Mouse (Mus musculus) c-Kit-positive CD71-positive TER-119-positive erythroid progenitor cells, embryonic 14.5 days (primary cell): ENCODE measurements around the gene Msto1.
A peak's percentile ranks its signal among the peaks of the same experiment; 100 is the strongest.
"Not testable (repeated sequence)": the region's sequence is repeated elsewhere in the genome, so short reads cannot be mapped to it uniquely, and the experiment has no call there.

Experiments used
- DNase-seq: peaks from one replicate; pipeline ENCODE4 v3.0.0-alpha.2; 2013; ENCODE audit warnings: low spot score

The Msto1 gene

DNA sequence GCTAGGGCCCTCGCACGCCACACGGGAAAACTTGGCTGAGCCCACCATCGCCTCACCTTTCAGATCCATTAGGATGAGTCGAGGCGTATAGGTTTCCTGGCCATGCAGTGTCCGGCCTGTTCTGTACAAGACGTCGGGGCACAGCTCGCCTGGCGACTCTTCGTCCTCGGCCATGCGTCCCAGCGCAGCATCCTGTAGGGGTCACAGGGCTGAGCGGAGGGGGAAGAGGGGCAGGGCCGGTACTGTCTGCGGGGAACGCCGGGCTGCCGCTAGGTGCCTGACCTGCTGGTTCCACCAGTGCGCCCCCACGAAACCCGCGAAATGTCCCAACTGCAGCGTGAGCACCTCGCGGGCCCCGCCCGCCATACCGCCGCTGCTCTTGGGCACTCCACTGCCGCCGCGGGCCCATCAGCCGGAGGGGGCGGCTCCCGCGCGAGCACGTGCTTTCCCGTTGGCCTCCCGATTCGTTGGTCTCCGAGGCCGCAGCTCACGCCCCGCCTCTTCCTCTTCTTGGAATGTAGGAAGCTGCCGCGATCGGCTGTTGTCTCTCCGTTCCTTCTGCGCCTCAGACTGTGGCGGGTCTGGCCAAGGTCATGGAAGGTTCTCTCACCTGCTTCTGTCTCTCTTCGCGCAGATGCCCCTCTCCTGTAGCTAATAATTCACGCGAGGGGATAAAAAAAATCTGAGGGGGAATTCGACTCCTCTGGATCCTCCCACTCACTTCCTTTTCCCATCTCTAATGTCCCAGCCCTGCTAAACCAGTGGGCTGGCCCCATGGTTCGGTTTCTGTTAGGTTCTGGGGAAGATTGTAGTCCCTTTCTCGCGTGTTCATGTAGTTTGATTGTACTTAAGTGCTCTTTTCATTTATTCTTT, at the start of gene Msto1:
Gene Msto1, minus strand, starts transcription at position 489 of the 873 bp plus-strand sequence.
- DNase-seq: peak; percentile 90

DNA sequence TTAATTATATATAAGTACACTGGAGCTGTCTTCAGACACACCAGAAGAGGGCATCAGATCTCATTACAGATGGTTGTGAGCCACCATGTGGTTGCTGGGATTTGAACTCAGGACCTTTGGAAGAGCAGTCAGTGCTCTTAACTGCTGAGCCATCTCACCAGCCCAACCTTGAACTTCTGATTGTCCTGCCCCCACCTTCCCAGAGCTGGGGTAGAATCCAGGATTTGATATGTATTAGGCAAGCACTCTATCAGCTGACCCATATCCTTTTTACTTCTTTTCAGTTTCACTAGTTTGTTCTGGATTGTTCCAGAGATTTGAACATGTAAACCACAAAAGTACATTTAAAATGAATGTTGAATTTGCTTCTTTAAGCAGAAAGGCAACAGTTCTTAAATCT, 49.4 kb upstream of the Msto1 start:
- DNase-seq: not testable (repeated sequence)

DNA sequence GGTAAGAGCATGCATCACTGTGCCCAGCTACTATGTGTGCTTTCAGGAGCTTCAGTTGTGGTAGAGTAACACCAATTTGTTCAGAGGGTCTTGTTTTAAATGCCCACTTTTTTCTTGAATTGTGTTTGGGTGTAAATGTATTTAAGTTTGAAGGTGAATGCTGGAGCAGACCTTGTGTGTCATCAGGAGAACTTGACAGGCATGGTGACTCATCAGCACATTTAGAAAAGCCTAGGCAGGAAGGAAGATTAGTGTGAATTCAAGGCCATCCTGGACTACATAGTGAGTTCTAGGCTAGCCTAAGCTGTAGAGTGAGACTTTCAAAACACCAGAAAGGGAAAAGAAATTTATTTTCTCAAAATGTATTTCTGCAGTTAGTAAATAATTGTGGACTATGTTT, 39.9 kb upstream of the Msto1 start:
- DNase-seq: no peak

DNA sequence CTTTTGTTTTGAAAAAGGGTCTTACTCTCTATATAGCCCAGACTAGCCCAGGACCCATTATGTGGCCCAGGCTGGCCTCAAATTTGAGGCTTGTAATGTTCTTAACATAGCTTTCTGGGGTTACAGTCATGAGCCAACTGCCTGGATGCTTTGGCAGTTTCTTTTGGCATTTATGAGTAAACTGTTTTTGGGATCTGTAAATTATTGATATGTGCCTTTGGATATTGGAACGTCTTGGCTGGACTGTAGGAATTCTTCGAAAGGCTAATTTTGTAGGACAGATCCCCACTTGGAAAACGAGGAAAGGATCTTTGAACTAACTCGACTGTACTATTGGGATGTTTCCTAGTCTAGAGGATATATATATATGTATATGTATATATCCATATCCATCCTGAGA, 39.4 kb upstream of the Msto1 start:
- DNase-seq: no peak

DNA sequence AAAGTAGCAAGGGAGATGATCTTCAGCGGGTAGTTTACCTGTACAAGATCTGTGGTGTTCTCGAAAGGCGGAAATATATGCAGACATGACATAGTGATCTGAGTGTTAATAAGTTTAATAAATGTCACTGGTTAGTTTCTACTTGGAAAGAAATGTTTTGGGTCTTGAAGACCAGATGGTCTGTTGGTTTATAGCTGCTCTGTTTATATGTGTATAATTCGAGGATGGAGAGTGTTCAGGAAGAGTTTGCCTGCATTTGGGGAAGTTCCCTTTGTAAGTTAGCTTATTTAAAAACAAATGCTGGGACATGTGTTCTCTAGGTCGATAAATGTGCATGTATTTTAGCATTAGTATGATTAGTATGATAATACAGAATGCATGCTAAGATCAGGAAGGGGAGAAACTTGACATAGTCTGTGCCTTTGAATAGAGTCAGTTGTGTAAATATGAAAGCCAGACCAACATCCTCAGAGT, 37.6 kb upstream of the Msto1 start:
- DNase-seq: peak; percentile 32

DNA sequence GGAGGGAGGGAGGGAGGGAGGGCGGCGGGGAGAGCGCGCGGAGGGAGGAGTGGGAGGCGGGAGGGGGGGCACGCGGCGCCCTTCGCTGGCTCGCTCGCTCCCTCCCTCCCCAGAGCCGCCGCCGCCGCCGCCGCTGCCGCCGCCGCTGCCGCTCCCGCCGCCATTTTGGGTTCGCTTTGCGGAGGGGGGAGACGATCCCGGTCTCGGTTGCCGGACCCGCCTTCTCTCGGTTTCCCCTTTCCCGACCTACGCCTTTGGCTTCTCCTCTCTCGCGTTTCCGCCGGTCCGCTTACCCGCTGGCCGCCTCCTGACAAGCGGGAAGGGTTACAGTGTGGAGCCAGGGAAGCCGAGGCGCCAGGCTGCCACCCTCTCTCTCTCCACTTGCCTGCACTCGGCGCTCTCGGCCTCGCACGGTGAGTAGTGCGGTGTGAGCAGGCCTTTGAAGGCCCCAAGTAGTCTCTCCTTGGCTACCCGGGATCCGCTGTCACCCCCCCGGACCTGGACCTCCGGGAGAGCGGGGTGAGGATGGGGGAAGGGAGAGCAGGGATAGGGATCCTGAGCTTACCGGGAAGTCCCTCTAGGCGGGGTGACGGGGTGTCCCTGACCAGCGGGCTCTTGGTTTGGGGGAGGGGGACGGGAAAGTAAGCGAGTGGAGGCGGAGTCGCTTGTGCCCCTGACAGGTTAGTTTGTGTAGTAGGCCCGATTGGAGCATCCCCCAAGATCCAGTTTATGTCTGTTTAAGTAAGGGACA, 37.0 kb upstream of the Msto1 start, which contains the start of the genes Ash1l and Dap3:
Gene Ash1l, plus strand, starts transcription at position 47 of the 751 bp plus-strand sequence.
Gene Dap3, minus strand, starts transcription at position 606 of the 751 bp plus-strand sequence.
- peak; percentile 65 for DNase-seq

DNA sequence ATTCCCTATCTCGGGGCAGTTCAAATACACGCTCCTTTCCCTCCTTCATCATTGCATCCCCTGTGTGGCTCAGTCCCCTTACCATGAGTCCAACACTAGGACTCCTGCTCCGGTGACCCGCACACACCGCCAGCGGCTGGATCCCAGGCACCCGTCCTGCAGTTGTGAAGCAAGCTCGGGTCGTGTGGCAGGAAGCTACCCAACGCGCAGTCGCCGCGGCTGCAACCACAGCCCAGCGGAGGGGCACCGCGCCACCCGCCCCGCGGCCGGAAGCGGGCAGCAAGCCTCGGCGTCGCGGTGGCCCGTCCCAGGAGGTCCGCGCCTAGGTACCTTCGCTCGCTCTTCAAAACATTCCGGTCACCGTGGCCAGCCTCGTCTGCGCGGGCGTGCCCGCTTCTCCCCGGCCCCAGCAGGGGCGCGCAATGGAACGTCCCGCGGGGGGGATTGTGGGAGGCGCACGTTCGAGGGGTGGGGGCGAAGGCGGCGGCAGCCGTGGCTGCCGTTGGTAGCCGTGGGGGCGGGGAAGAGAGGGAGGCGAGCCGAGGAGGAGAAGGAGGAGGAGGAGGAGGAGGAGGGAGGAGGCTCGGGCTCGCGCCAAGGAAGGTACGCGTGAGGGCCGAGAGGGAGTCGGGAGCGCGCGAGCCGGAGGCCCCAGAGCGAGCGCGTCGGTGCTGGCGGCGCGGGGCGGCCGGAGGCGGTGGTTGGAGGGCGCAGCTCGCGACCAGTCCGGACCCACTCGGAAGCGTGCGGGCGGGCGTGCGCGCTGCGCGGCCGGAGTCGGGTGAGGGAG, 36.2 kb upstream of the Msto1 start:
- DNase-seq: peak; percentile 80

DNA sequence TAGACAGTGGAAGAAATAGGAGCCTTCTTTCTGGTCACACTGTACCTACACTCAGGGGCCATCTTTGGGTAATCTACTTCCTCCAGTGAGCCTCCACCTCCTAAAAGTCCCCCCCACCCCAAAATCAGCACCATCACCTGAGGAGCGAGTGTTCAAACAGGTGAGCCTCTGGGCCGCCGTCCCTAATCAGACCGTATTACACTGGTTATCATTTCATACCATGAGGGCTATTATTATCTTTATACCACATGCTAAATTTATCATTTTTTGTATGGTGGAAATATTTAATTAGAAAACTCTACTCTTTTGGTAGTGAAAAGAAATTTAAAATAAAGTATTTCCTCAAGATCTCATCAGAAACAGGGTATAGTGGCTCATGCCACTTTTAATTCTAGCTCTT, 30.3 kb upstream of the Msto1 start:
- no peak for DNase-seq

DNA sequence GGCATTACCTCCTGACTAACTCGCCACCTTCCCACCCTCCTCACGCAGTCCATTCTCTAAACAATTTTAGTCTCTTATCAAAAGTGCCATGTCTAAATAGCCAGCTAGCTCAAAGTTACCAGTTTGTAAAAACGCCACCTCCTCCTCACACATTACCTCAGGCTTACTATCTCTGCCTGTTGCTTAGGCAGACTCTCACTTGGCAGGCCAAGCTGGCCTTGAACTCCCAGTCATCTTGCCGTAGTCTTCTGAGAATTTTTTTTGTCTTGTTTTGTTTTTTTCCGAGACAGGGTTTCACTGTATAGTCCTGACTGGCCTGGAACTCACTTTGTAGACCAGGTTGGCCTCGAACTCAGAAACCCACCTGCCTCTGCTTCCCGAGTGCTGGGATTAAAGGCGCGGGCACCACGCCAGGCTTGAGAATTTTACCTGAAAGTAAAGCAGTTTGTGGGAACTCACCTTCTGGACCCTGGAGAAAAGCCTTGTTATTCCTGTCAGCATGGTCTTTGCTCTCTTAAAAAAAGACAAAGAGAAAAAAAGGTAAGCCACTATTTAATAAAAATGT, 28.6 kb upstream of the Msto1 start:
- DNase-seq: no peak

DNA sequence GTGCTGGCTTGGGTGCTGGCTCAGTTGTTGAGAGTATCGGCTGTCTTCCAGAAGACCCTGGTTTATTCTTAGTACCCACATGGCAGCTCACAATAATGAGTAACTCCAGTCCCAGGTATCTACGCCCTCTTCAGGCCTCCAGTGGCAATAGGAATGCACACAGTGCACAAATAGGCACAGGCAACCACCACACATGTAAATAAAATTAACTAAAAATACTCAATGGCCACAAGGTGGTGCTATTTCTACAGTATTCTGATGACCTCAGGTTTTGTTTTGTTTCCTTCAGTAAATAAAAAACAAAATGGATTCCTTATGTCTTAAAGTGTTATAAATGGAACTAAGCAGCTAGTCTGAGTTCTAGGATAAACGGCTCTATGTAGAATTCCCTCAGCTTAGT, 25.9 kb upstream of the Msto1 start:
- DNase-seq: peak; percentile 63

DNA sequence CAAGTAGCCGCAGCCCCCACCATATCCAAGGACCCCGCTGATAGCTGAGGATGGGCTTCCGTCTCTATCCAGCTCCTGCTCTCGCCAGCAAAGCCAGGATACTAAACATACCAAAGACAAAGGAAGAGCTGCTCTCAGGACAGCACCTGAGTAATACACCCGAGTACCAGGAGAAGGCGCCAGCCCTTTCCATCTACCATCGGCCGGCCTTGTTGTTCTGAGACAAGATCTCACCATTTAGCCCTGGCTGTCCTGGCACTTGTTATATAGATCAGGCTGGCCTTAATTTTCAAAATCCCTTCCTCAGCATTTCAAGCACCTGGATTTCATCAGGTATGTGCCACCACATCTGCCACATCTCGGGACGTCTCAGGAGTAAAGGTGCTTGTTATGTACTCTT, 25.3 kb upstream of the Msto1 start:
- DNase-seq: no peak

DNA sequence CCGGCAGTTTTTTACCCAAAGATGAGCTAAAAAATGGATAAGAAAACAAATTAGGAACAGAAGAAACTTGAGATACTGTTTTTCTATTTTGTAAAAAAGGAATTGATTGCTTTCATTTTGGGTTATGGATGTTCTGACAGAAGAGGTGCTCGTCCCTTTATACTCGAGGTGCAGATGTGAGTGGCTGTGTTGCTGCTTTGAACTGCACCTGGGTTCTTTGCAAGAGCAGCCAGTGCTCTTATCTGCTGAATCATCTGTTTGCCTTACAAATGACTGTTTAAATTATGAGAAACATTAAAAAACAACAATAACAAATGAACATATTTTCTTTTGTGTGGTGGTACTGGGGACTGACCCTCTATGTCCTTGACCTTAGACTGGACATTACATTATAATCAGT, 15.7 kb upstream of the Msto1 start:
- no peak for DNase-seq

DNA sequence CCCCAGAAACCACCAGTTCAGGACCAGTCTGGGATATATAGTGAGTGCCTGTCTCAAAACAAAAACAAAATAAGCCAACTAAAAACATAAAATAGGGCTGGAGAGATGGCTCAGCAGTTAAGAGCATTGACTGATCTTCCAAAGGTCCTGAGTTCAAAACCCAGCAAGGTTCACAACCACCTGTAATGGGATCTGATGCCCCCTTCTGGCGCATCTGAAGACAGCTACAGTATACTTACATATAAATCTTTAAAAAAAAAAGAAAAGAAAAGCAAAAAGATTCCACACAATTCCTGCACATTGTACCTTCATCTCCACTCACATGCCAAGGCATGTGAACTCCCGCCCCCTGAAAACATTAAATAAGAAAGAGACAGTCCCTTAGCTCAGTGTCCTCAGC, 11.9 kb upstream of the Msto1 start:
- no peak for DNase-seq

DNA sequence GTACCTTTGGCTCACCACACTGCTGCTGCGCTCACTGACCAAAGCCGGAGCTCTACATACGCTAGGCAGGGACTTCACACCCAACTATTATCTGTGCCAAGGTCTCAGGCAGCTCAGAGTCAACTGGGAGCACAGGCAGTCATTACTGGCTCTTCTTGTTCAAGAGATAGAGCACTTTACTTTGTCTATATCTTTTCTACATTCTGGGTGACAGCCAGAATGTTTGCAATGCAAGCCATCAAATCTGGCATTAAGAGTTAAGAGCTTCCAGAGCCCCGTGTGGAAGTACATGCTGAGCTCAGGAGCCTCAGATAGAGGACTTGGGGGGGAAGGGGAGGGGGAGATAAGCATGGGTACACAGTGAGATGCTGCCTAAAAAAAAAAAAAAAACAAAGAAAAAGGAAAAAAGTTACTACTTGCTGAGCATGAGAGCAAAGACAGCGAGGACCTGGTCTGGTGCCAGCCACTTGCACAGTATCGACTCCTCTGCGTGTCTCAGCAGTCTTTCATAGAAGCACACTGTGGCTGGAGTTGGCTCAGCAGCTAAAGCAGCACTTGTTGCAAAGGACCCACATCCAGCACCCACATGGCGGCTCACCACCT, 10.3 kb upstream of the Msto1 start:
- DNase-seq: no peak

DNA sequence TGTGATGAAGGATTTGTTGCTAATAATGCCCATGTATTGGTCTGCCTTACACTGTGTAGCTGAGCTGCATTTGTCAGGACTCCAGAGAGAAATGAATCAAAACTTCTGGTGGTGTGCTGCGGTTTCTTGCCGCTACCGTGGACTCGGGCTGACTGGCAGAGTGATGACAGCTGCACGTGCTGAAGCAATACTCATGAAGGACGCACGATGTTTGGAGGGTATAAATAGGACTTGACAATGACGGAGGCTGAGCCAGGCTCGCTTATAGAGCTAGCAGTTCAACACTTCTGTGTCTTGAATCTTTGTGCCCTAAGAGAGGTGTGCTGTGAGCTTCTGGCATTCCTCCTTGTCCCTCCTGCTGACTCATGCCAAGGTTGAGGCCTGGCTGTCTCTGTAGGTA, 7.6 kb upstream of the Msto1 start:
- no peak for DNase-seq

DNA sequence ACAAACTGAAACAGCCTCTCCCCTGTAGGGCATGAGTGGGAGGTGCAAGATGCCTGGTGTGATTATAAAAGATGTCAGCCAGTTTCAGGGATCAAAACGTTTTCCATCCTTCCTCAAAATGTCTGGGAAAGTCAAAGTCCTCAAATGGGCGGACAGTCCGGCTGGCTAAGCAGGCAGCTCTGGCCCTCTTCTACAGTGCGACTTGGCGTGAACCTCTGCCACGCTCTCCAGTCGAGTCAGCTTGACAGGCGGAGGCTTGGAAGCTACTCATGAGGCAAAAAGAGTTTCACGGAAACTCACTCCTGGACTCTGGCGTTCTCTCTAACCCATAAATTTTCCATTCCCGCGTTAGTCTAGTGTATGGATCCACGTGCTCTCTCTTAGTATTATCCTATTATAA, 5.2 kb upstream of the Msto1 start:
- no peak for DNase-seq

DNA sequence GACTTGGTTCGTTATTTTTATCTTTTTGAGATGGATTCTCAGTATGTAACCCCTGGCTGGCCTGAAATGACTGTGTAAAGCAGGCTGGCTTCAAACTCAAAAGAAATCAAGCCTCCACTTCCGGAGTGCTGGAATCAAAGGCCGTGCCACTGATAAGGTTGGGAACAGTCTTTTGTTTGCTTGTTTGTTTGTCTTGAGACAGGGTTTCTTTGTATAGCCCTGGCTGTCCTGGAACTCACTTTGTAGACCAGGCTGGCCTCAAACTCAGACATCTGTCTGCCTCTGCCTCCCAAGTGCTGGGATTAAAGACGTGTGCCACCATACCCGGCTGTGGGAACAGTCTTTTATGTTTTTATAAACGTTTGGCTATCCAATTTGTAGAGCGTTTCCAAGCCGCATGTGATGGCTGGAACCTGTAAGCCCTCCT, 598 bp upstream of the Msto1 start:
- DNase-seq: no peak

DNA sequence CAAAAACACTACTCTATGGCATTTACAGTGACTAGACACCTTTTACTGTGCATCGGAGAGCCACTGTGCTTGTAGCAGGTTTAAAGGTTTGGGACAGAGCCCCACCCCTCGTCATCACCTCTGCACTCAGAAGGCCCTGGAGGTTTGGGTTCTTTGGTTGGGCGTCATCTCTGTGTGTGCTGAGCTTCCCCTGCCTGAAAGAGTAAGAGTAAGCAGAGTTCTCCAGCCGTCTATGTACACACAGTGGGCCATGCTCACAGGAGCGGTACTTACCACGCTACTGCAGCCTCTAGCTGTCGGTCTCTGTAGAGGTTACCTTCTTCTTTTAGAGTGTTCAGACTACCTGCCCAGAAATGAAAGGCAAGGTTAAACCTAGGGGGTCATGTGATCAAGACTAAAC, 1.2 kb downstream of the Msto1 start:
- DNase-seq: no peak

DNA sequence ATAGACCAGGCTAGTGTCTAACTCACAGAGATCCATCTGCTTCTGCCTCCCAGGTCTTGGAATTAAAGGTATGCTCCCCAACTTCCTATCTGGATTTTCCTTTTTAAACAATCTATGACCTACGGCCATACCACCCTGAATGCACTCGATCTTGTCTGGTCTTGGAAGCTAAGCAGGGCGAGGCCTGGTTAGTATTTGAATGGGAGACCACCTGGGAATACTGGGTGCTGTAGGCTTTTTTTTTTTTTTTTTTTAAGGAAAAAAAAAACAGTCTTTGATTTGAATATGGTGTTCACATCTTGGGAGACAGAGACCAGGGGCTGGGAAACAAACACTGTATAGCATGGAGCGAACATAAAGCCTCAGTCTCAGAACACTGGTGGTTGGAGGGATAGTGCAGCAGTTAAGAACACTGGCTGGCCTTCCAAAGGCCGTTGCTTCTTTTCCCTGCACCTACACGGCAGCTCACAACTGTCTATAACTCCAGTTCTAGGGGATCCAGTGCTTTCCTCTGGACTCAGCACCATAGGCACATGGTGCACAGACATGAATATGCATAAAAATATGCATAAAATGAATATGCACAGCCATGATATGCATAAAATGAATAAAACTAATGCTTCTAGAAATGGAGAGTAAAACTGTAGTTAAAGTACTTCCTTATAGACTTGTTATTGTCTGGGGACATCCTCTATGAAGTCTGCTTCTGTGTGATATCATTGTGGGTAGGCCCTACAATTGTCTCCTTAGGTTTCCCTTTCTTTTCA, 7.2 kb downstream of the Msto1 start:
- DNase-seq: no peak

DNA sequence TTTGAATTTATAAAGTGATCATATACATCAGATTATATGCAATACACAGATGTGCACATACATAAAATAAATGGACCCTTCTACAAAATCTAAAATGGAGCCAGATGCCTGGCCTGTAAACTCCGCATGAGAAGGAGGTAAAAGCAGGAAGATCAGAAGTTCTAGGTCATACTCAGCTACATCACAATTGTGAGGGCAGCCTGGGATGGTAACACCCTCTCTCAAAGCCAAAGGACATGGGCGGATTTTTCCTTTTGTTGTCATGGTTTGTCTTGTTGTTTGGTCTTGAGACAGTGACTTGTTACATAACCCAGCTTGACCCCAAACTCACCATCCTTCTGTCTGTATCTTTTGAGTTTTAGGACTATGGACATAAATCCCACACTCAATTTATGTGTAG, 8.1 kb downstream of the Msto1 start:
- DNase-seq: no peak

DNA sequence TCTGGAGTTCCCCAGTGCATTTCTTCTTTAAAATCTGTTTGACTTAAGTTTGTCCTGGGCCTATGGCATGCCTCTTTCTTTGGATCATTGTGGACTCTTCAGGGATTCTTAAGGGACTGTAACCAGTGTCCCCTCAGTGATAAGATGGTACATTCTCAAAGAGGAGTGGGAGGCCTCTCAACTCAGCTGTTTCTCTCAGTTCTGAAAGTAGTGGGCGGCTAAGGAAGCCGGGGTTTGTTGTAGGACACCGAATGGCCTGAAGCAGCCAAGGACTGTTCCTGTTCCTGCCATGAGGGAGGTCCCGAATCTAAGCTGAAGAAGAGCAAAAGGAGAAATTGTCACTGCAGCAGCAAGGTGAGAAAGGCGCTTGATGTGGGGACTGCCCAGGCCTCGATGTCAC, 8.6 kb downstream of the Msto1 start:
- no peak for DNase-seq
